Mouse (Mus musculus) brain, embryonic 14.5 days (tissue): ENCODE results near the gene Ugcg.

Experiments used
- CTCF ChIP-seq: fragments of 200-500 bp; IDR thresholded peaks from 2 replicates; pipeline ENCODE4 v1.5.1; 2012; ENCODE audit warnings: inconsistent platforms, mild to moderate bottlenecking, moderate library complexity, borderline replicate concordance; ENCODE audit not compliant: insufficient read depth, insufficient read length; ENCODE audit errors: extremely low read depth
- POLR2A ChIP-seq: fragments of 200-500 bp; IDR thresholded peaks from 2 replicates; pipeline ENCODE4 v1.6.1; 2012; ENCODE audit warnings: mild to moderate bottlenecking, inconsistent platforms, borderline replicate concordance; ENCODE audit not compliant: poor library complexity, insufficient read depth, insufficient read length, severe bottlenecking; ENCODE audit errors: extremely low read depth

GRCm38 (mm10) chr4:59175003-59175402, 14.1 kb upstream of the Ugcg start:
- TF ChIP-seq CTCF (no peak), POLR2A (no peak)
